Mouse (Mus musculus): ENCODE measurements around the gene Commd1.

The Commd1 gene

GRCm38 (mm10) chr11:22846960-22847731 is 135.0 kb downstream of the Commd1 start:
- in situ Hi-C loops (cut with MboI, MseI), result no loop called here

All from regulatory T cell (primary cell).